Mouse (Mus musculus) olfactory bulb, adult 2 months (tissue): ENCODE data around the gene Mbd5. TPM values are rescaled to one million over a fixed set of nuclear protein-coding genes. Genes with fewer than 3 reads are reported as not detected.

Experiments
- H3K27ac ChIP-seq: fragments of 200-500 bp; 2 replicates; pipeline ENCODE4 v1.5.1; 2012; ENCODE audit warnings: low read depth, low read length; ENCODE audit not compliant: insufficient read depth
- H3K4me1 ChIP-seq: fragments of 200-500 bp; 2 replicates; pipeline ENCODE4 v1.6.1; 2012; ENCODE audit warnings: low read length; ENCODE audit not compliant: control insufficient read depth, insufficient read depth
- H3K4me3 ChIP-seq: fragments of 200-500 bp; 2 replicates; pipeline ENCODE4 v1.5.1; 2012; ENCODE audit warnings: mild to moderate bottlenecking, low read depth, low read length, moderate library complexity; ENCODE audit not compliant: insufficient read depth
- CTCF ChIP-seq: fragments of 200-500 bp; IDR thresholded peaks from 2 replicates; pipeline ENCODE4 v1.5.1; 2012; ENCODE audit warnings: low read depth, mild to moderate bottlenecking, low read length, moderate library complexity; ENCODE audit not compliant: insufficient read depth
- POLR2A ChIP-seq: fragments of 200-500 bp; IDR thresholded peaks from 2 replicates; pipeline ENCODE4 v1.6.1; 2012; ENCODE audit warnings: mild to moderate bottlenecking, low read depth, low read length, moderate library complexity; ENCODE audit not compliant: insufficient read depth
- whole genome bisulfite sequencing: fragments of 180-500 bp; shearing (Covaris S2); methylation state at CpG from one replicate; pipeline ENCODE4 v1.1.7; 2018; 5-methylcytosine and 5-hydroxymethylcytosine counted together
- polyA plus RNA-seq: library from polyadenylated mRNA; stranded (reverse); fragments of >200 nt; gene quantifications from 2 replicates; pipeline ENCODE4 v1.2.4, GENCODE M21; 2012; ENCODE audit warnings: low replicate concordance; ENCODE audit not compliant: missing spikeins, insufficient read depth, insufficient read length

Gene Mbd5
- polyA plus RNA-seq, 1 experiment = not detected

DNA sequence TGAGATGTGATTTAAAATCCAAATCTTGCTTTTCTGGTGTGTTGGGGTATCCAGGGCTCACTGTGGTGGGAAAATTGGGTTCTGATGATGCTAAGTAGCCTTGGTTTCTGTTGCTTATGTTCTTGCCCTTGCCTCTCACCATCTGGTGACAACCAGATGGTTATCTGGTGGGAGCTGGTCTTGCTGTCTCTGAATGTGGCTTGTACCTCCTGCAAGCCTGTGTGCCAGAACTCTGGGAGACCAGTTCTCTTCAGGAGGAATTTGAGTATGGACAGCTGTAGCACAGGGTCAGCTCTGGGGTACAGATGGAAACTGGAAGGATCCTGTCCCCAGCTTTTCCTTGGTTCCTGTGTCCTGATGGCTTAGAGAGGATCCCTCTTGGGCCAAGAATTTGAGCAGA lies 280.4 kb downstream of the Mbd5 start:
- TF ChIP-seq POLR2A (no peak), CTCF (no peak)
- Histone ChIP-seq H3K4me1 (no peaks in the 10 kb centered on the region), H3K27ac (no peak overlapping the region), H3K4me3 (no peak overlapping the region)

DNA sequence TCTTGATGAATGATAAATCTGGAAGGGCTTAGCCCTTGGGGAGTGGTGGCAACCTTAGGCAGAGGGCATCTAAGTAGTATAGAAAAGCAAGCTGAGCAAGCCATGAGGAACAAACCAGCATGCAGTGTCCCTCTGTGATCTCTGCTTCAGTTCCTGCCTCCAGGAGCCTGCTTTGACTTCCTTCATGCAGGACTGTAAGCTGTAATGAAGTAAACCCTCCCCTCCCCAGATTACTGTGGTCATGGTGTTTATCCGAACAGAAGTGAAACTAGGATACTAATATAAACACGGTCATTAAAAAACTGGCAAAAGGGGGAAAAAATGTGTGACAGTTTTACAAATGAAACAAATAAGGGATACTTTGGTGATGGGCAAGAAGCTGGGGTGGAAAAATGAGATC lies 284.8 kb downstream of the Mbd5 start:
- no peak for TF ChIP-seq POLR2A
- WGBS = 70% methylated on average over 2 of the region's 2 CpGs
- Histone ChIP-seq H3K4me3 (no peak overlapping the region), H3K4me1 (no peaks in the 10 kb centered on the region), H3K27ac (no peak overlapping the region)

- TF ChIP-seq POLR2A (no peak), CTCF (no peak)
- H3K4me3 ChIP-seq = no peak overlapping the region
- 93% methylated on average over 4 of the region's 4 CpGs for WGBS
- no peak overlapping the region for H3K27ac ChIP-seq
- H3K4me1 ChIP-seq = no peaks in the 10 kb centered on the region
These were observed 292.4 kb downstream of the Mbd5 start for GRCm38 (mm10) chr2:49241715-49242114.

DNA sequence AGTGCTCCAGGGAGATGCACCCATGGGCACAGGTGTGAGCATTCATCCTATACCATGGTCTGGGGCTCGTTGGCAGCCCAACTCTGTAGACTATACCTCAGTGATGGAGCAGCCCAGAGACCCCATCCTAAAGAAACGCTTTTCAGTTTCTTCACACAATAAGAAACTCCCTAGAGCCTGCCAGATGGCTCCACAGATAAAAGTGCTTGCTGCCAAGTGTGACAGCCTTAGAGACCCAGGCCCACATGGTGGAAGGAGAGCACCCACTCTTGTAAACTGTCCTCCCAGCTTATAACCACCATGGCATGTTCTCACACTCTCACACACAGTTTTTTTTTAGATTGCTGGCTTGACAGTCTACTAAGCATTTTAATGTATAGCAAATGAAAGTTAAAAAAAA lies 314.8 kb downstream of the Mbd5 start:
- TF ChIP-seq CTCF (no peak), POLR2A (no peak)
- Histone ChIP-seq H3K4me1 (no peaks in the 10 kb centered on the region), H3K4me3 (no peak overlapping the region), H3K27ac (no peak overlapping the region)
- WGBS = 72% methylated on average over 2 of the region's 2 CpGs

GRCm38 (mm10) chr2:49272295-49272967 lies 323.1 kb downstream of the Mbd5 start:
- 43% methylated on average over 11 of the region's 11 CpGs for WGBS
- no peak overlapping the region for H3K27ac ChIP-seq
- TF ChIP-seq CTCF (no peak), POLR2A (no peak)
- peaks cover 5% of the 10 kb centered on the region for H3K4me1 ChIP-seq
- H3K4me3 ChIP-seq = no peak overlapping the region

- 98% methylated on average over 4 of the region's 4 CpGs for WGBS
- H3K4me3 ChIP-seq = no peak overlapping the region
- no peak overlapping the region for H3K27ac ChIP-seq
- no peak for TF ChIP-seq CTCF
- peaks cover 8% of the 10 kb centered on the region for H3K4me1 ChIP-seq
These were observed 326.9 kb downstream of the Mbd5 start for GRCm38 (mm10) chr2:49276017-49276722.

DNA sequence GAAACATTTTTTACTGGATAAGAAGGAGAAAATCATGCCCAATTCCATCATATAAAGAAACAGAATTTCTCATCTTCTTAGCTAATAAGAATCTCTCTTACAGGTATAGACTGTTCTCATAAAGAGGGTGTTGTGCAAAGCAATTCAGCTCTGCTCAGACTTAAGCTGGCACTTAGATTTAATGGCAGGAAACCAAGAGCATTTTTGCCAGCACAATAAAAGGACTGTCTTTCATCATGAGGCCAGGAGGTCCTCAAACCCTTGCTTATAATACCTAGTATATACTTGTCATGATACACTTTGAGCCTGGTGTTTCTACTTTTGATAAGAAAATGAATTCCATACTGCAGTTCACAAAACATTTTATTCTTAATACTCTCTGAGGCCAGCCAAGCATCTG lies 331.2 kb downstream of the Mbd5 start:
- H3K27ac ChIP-seq = no peak overlapping the region
- no peak overlapping the region for H3K4me3 ChIP-seq
- TF ChIP-seq POLR2A = no peak
- no peak for TF ChIP-seq CTCF
- H3K4me1 ChIP-seq = peaks cover 5% of the 10 kb centered on the region; the same call in 1 of the 2 replicates

DNA sequence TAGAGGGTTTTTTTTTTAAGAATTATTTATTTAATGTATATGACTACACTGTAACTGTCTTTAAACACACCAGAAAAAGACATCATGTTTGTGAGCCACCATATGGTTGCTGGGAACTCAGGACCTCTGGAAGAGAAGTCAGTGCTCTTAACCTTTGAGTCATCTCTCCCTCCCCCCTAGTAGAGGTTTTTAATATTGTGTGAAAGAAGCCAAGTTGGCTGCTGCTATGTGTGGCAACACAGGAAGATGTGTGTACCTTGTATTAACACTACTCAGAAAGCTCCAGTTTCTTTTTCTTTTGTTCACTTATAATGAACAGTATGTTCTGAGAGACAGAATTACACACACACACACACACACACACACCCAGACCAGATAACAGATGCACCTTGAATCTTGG lies 334.3 kb downstream of the Mbd5 start:
- H3K4me1 ChIP-seq = peaks cover 5% of the 10 kb centered on the region; the same call in 1 of the 2 replicates

DNA sequence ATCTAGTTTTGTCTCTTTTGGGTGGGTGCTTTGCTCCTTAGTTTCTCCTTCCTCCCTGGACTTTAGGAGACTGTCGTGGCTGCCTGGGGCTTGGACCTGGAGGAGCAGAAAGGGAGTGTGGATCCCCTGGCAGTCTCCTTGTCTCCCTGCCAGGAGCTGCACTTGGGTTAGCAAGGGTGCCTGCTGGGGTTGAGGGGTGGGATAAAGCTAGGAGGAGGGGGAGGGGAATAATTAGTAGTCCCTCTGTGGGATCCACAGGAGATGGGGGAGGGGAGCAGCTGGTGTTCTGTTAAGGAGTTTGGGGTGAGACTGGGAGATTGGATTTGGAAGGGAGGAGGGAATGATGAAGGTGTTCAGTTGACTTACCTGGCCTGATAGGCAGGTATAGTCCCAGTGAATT lies 337.7 kb downstream of the Mbd5 start:
- H3K4me3 ChIP-seq = no peak overlapping the region
- no peak overlapping the region for H3K27ac ChIP-seq
- 40% methylated on average over 1 of the region's 1 CpGs for WGBS
- no peaks in the 10 kb centered on the region for H3K4me1 ChIP-seq
- TF ChIP-seq CTCF (no peak), POLR2A (no peak)

More for the DNA sequence above, 334.3 kb downstream of the Mbd5 start:
- TF ChIP-seq POLR2A (no peak), CTCF (no peak)
- H3K4me3 ChIP-seq = no peak overlapping the region
- no peak overlapping the region for H3K27ac ChIP-seq

DNA sequence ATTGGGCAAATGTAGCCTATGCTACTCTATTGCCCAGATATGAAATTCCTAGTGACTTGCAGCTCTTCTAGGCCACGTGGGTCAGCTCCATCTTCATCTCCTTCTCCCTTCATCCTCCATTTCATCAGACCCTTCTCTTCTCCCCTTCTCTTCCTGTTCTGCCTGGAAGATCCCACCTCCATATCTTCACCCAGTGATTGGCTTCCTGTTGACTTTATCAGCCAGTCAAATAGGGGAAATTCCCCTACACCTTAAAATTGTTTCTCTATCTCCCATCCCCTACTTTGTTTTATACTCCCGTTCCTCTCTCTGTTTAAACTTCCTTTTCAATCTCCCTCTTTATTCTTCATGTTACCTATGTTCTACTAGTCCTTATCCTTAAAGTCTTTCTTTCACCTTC lies 342.4 kb downstream of the Mbd5 start:
- WGBS = 87% methylated on average over 2 of the region's 2 CpGs
- no peak overlapping the region for H3K27ac ChIP-seq
- TF ChIP-seq POLR2A (no peak), CTCF (no peak)
- H3K4me3 ChIP-seq = no peak overlapping the region
- no peaks in the 10 kb centered on the region for H3K4me1 ChIP-seq
